ENCODE assay signal across 27 mouse cellular contexts in genomic region chr3:131669910-131670309, GRCm38 (mm10).
"Had no signal": no experiment of that assay in that cellular context is flagged by ENCODE, and none has a peak within 500 bp of the region (broad histone marks: within the 10 kb centered on the region; RNA-seq: fewer than 3 reads in every experiment).

No protein-coding gene starts in this region.

- H3K4me3 ChIP-seq: heart, embryonic 13.5 days; heart, embryonic 15.5 days; hindbrain, embryonic 12.5 days; intestine, embryonic 15.5 days; kidney, embryonic 15.5 days; limb, embryonic 13.5 days; limb, embryonic 15.5 days; liver, embryonic 12.5 days had no signal

- H3K27ac ChIP-seq: heart, embryonic 13.5 days; heart, embryonic 15.5 days; hindbrain, embryonic 12.5 days; hindbrain, embryonic 14.5 days; intestine, embryonic 15.5 days; kidney, embryonic 15.5 days; kidney, postnatal 0 days; limb, embryonic 13.5 days; limb, embryonic 15.5 days; liver, embryonic 12.5 days; liver, embryonic 14.5 days had no signal

- H3K27me3 ChIP-seq: heart, embryonic 13.5 days; heart, embryonic 15.5 days; hindbrain, embryonic 12.5 days; intestine, embryonic 15.5 days; kidney, embryonic 15.5 days; limb, embryonic 13.5 days; limb, embryonic 15.5 days; liver, embryonic 12.5 days had no signal

- ATAC-seq: hindbrain, embryonic 16.5 days; inflammation-experienced regulatory T-cells, adult 6 months; intestine, embryonic 15.5 days; intestine, postnatal 0 days; liver, embryonic 12.5 days had no signal

- H3K4me1 ChIP-seq: heart, embryonic 13.5 days; heart, embryonic 15.5 days; hindbrain, embryonic 12.5 days; intestine, embryonic 15.5 days; kidney, embryonic 15.5 days; limb, embryonic 13.5 days; limb, embryonic 15.5 days; liver, embryonic 12.5 days had no signal

- H3K9me3 ChIP-seq: heart, embryonic 13.5 days; heart, embryonic 15.5 days; hindbrain, embryonic 12.5 days; intestine, embryonic 15.5 days; kidney, embryonic 15.5 days; limb, embryonic 13.5 days; limb, embryonic 15.5 days; liver, embryonic 12.5 days had no signal

- DNase-seq: gastrocnemius, postnatal 10 days; gastrocnemius, postnatal 25 days; heart, adult 18-20 months; heart, postnatal 14 days; heart, postnatal 36 days; kidney, adult 18-20 months; kidney, adult 9 months; kidney, postnatal 14 days; kidney, postnatal 36 days; layer of hippocampus, adult 9-11 months; layer of hippocampus, postnatal 36 days; left cerebral cortex, postnatal 4 days had no signal

- H3K36me3 ChIP-seq: heart, embryonic 13.5 days; heart, embryonic 15.5 days; hindbrain, embryonic 12.5 days; intestine, embryonic 15.5 days; kidney, embryonic 15.5 days; limb, embryonic 13.5 days; limb, embryonic 15.5 days; liver, embryonic 12.5 days had no signal

- H3K9ac ChIP-seq: heart, embryonic 13.5 days; heart, embryonic 15.5 days; hindbrain, embryonic 12.5 days; hindbrain, embryonic 14.5 days; intestine, embryonic 15.5 days; kidney, embryonic 15.5 days; limb, embryonic 13.5 days; limb, embryonic 15.5 days; liver, embryonic 12.5 days; liver, embryonic 14.5 days had no signal

- H3K4me2 ChIP-seq: heart, embryonic 11.5 days; heart, embryonic 13.5 days; heart, embryonic 15.5 days; hindbrain, embryonic 12.5 days; hindbrain, embryonic 14.5 days; intestine, embryonic 15.5 days; kidney, embryonic 15.5 days; limb, embryonic 13.5 days; limb, embryonic 15.5 days; liver, embryonic 12.5 days had no signal
